Mouse (Mus musculus): ENCODE measurements around the gene Irgc1.

Irgc1 gene

DNA sequence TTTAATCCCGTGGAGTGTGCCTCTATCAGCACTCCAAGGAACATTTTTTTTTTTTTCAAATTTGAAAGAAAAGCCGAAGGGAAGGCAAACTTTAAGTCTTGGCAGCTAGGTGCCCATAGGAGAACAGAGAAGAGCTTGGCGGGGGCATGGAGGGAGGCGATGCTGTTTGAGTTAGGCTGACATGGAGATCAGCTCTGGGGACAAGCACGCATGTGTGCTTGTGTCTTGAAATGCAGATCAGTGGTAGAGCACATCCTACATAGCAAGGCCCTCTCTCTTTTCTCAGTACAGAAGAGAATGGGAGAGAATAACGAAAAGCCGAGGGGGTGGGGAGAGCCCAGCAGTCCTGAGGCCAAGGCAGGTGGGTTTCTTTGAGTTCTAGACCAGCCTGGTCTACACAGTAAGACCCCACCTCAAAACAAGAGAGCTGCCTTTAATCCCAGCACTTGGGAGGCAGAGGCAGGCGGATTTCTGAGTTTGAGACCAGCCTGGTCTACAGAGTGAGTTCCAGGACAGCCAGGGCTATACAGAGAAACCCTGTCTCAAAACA lies 53.7 kb downstream of the Irgc1 start:
- no peak for DNase-seq

DNA sequence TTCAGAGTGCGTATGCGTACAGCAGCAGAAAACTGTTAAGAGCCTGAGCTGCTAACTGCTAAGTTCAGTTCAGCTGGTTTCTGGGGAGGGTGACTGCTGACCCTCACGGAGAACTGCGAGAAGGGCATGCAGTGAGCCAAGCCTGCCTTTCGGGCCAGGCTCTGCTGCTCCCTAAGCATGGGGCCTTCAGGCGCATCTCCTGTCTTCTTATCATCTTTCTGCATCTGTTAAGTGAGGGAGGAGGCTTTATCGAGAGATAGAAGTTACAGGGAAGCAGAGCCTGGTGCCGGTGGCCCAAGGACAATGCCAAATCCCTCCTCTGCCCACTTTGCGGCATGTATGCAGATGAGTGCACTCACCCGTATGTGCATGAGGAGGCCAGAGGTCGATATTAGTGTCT lies 55.3 kb downstream of the Irgc1 start:
- DNase-seq: no peak

DNA sequence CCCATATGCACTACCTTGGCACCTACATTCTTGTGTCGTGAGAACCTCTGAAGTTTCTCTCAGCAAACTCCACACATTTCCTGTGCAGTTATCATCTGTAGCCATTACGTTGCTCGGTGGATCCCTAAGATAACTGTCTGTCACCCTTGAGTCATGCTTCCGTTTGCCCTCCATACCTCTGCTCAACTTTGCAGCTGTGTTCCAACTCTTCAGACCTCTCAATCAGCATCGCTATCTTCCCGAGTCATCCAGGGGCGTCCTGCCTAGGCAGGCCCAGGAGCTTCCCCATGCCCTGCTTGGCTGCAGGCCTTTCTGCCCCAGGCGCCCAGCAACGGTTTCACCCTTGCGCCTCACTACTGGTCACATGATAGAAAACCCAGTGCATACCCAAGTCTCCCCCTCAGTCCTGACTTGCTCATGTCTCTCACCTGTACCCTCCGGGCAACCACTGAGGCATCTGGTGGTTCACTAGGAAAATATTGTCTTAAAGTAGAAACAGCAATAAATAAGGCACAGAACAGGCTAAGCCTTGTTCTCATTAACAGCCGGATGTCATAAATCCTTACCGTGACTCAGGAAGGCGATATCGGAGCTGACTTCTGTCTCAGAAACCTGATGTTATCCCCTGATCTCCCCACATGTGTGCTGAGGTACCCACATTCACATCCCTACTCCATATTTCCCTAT lies 57.5 kb downstream of the Irgc1 start:
- DNase-seq: no peak

DNA sequence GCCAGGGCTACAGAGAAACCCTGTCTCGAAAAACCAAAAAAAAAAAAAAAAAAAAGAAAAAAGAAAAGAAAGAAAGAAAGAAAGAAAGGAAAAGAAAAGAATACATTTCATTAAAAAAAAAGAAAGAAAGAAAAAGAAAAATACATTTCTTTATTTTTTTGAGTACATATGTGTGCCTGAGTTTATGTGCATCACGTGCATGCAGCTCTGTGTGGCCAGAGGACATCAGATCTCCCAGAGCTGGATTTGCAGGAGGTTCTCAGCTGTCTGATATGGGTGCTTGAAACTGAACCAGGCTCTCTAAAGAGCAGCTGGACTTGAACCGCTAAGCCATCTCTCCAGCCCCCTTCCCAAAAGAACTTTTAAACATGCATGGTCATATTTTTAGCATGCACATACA lies 58.0 kb downstream of the Irgc1 start:
- no peak for DNase-seq

DNA sequence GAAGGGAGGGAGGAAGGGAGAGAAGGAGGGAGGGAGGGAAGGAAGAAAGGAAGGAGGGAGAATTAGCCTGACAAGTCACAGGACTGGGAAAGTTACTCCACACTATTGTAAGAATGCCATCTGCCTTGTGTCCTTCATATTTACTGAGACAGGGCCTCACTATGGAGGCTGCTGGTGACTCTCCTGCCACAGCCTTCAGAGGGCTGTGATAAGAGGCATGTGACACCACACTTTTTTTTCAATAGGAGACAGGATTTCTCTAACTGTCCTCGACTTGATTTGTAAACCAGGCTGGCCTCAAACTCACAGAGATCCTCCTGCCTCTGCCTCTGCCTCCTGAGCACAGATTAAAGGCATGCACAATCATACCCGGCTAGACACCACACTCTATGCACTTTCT lies 60.4 kb downstream of the Irgc1 start:
- DNase-seq: no peak

DNA sequence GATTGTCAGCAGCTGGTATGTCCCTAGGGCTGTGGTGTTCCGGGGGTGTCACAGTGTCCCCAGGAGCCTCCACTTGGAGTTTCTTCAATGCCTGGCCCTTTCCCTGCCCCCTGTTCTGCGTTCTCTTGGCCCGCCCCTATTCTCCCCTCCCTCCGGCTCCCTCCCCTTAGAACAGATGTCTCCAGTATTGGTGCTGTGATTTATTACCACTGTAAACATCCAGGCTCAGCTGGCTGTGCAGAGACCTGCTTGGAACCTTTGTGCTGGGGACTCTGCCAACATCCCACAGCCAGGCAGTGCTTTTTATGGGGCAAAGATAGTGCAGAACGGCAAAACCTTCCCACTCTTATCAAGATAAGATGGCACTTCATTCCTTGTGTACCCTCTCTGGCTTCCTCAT lies 61.0 kb downstream of the Irgc1 start:
- DNase-seq: no peak

DNA sequence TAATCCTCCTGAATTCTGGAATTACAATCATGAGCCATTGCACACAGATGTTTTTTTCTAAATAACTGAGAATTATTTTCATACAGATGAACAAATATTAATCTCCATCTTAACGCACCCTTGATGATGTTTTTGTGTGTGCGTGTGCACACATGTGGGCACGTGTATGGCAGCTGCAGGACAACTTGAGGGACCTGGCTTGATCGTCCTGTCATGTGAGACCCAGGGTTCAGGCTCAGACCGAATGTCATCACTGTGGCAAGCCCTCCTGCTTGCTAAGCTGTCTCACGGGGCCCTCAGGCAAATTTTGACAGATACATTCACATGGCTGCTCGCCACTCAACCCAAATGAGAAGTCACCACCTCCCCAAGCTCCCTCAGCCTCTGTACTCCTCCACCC lies 61.6 kb downstream of the Irgc1 start:
- DNase-seq: no peak

DNA sequence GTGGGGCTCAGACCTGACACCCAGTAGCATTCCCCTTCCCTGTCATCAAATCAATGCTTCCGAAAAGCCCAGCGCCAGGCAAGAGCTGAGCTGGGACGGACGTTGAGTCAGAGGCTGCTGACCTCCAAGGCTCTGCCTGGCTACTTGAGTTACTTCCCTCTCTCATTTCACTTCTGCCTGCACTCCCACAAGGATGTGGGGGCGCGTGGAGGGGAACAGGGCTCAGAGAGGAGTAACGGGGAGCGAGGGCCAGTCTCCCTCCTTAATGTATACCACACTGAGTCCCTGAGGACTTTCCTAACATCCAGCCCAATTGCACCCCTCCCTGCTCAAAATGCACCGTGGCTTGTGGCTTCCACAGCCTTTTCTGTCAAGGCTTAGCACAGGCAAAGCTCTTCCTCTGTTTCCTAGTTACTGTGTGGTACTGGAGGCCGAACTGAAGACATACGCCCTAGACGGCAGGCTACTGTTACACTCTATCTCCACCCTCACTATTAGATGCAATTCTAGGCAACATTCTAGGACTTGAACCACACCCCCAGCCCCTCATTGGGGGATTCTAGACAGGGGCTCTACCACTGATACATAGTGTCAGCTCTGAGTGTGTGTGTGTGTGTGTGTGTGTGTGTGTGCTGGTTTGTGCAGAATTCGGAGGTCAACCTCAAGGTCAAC lies 62.4 kb downstream of the Irgc1 start:
- DNase-seq: no peak

DNA sequence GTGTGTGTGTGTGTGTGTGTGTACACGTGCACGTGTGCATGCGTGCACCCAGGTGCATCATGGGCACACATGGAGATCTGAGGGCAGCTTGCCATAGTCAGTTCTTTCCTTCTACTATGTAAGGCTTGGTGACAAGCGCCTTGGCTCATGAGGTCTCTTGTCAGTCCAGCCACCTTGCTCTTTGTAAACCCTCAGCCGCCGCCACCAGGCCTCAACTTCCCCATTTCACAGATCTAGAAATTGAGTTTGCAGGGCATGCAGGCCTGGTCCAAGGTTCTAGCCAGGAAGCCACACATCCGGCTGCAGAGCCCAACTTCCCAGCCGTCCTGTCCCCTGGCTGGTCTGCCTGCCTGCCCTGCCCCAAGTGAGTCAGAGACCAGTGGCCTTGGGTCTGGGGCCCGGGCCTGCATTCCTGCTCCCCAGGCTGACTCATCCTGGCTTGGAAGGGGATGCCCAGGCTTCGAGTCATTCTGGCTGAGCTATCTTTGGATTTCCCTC lies 65.0 kb downstream of the Irgc1 start:
- DNase-seq: no peak

DNA sequence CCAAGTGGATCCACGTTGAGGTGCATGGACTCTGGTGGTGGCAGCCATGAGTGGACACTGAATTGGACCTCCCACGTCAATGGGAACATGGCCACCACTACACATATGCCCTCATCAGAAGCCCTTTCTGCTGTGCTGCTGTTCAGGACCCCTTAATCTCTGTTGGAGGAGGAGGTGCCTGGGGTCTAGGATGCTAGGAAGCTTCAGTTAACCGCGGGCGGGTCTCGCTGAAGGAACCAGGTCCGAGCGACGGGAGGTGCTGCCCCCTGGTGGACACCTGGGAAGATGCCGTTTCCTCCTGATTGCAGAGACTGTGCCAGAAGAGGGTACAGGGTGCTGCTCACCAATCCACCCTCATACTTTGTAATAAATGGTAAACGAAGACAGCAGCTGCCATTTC lies 67.3 kb downstream of the Irgc1 start:
- DNase-seq: peak; percentile 85

DNA sequence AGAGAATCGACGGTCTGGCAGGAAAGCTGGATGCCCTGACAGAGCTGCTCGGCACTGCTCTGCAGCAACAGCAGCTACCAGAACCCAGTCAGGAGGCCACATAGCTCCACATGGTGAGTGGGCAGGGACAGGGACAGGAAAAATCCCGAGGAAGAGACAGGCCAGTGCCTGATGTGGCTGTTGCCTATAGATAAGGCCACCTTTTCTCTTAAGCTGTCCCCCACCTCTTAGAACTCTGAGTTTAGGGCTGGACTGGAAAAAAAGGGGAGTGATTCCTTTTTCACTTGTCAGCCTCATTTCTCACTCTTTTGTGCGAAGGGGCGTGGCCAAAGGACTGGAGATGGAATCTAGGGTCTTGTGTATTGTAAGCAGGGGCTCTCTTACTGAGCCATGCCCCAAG lies 68.0 kb downstream of the Irgc1 start:
- DNase-seq: no peak

DNA sequence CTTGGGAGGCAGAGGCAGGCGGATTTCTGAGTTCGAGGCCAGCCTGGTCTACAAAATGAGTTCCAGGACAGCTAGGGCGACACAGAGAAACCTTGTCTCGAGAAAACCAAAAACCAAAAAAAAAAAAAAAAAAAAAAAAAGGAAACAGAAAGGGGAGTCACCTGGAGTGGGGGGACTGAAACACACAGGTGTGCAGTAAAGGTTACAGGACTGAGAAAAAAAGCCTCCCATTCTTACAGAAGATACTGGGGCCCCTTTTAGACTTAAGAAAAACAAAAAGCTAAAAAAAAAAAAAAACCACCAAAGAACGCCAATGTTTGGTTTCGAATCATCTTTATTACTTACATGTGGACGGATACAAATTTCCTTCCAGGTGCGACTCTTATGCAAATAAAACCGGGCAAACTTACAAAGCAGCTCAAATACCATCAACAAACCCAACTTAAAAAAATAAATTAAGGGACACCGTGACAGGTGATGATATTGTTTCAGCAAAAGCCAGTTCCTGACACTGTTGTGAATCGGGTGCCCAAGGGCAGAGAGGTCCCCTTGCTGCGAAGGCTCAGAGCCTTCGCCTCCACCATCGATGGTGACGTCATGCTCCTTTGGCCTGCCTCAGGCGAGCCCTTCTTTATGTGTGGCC lies 69.2 kb downstream of the Irgc1 start:
- no peak for DNase-seq

Measured in right cerebral cortex, postnatal 4 days (tissue).